Mouse (Mus musculus): Measurements from ENCODE around the gene Mrgbp.

Mrgbp gene

DNA sequence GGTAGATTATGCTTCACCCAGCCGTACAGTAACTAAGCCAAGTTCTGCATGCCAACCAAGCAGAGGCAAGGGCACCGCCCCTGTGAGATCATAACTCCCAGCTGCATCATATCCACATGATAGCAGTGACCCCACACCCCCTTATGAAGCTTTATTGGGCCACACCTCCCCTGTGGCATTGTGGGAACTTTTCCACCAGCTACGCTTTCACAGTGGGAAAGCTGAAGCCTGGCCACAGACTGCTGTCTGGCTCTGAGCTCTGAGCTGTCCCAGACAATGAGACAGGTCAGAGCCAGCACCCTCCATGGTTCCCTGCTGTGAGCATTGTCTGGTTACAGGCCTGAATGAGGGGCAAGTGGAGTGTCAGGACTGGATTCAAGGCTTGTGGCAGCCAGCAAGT lies at the start of gene Mrgbp:
Mrgbp (plus strand) TSS at position 303 of the 400 bp plus-strand sequence.
- peak; percentile 94 for DNase-seq

- no peak for DNase-seq
Measured at GRCm38 (mm10) chr2:180531671-180532385, 49.3 kb upstream of the Mrgbp start.

DNA sequence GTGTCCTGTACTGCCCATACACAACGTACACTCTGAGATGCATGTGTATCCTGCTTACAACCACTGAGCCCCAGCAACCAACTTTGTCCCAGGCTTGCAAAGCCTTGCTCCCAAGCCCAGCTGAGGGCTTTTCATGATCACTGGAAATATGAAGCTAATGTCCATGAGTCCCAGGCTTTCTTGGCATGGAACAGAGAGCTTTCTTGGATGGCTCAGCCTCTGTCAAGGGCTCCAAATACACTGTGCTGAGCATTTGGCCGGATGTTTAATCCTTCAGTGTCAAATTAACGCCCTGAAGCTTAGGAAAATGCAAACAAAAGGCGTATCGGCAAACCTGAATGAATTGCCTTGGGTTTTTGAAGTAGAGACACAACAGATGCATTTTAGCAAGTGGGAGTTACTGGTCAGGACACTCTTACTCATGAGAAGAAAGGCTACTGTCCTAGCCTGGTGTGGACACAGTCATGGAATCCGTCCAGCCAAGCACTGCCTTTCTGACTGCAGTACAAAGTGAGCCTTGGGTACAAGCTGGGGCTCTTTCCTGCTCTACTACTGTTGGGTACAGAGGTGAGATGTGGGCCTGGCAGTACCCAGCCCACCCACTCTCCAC lies 48.6 kb upstream of the Mrgbp start:
- DNase-seq: peak; percentile 83

GRCm38 (mm10) chr2:180533237-180533636 lies 47.9 kb upstream of the Mrgbp start:
- DNase-seq: no peak

- peak; percentile 82 for DNase-seq
Measured at GRCm38 (mm10) chr2:180543675-180544074, 37.4 kb upstream of the Mrgbp start.

- DNase-seq: no peak
Measured at GRCm38 (mm10) chr2:180545046-180545445, 36.1 kb upstream of the Mrgbp start.

GRCm38 (mm10) chr2:180547384-180548106 lies 33.6 kb upstream of the Mrgbp start:
- DNase-seq: no peak

- no peak for DNase-seq
Measured at GRCm38 (mm10) chr2:180552340-180552739, 28.8 kb upstream of the Mrgbp start.

- no peak for DNase-seq
Measured at GRCm38 (mm10) chr2:180555219-180555618, 25.9 kb upstream of the Mrgbp start.

DNA sequence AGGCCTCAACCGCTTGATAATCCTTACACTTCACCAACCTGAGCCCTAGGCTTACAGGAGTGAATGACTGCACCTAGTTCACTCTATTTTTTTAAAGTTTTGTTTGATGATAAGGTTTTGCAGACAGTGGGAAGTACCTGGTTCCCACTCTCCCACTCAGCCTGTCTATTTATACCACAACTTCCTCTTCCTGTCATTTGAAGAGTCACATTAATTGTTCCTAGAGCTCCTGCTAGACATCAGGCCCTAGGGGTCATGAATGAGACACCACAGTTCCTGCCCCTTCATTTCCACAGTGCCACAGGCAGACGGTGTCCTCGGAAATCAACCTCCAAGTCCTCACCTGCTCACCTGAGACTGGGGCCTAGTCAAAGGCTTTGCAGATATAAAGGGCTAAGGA lies 24.6 kb upstream of the Mrgbp start:
- DNase-seq: no peak

- no peak for DNase-seq
Measured at GRCm38 (mm10) chr2:180560245-180560644, 20.9 kb upstream of the Mrgbp start.

- no peak for DNase-seq
Measured at GRCm38 (mm10) chr2:180562146-180562545, 19.0 kb upstream of the Mrgbp start.

GRCm38 (mm10) chr2:180563296-180563695 lies 17.8 kb upstream of the Mrgbp start:
- DNase-seq: peak; percentile 76

- no peak for DNase-seq
Measured at GRCm38 (mm10) chr2:180563841-180564240, 17.3 kb upstream of the Mrgbp start.

- peak; percentile 83 for DNase-seq
Measured at GRCm38 (mm10) chr2:180566240-180566913, 14.7 kb upstream of the Mrgbp start.

GRCm38 (mm10) chr2:180569028-180569643 lies 12.0 kb upstream of the Mrgbp start:
- DNase-seq: peak; percentile 98

GRCm38 (mm10) chr2:180576482-180576881 lies 4.6 kb upstream of the Mrgbp start:
- no peak for DNase-seq

DNA sequence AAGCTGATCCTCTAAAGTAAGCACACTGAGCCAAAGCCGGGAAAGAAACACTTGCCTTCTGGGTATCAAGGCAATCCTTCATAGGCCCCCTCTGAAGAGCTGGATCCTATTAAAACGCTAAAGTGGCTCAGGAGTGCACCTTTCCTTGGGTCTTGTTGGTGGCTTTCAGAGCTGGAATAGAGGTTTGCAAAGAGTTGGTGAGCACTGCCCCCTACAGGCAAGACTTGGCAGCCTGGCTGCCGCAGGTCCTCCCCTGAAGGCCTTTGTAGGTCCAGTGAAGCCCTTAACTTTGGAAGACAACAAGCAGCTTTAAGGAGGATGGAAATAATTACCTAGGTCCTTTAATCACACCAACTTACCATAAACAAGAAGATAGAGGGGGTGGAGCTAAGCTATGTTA lies 2.4 kb upstream of the Mrgbp start:
- no peak for DNase-seq

GRCm38 (mm10) chr2:180582481-180583153 lies 1.5 kb downstream of the Mrgbp start:
- peak; percentile 99 for DNase-seq

DNA sequence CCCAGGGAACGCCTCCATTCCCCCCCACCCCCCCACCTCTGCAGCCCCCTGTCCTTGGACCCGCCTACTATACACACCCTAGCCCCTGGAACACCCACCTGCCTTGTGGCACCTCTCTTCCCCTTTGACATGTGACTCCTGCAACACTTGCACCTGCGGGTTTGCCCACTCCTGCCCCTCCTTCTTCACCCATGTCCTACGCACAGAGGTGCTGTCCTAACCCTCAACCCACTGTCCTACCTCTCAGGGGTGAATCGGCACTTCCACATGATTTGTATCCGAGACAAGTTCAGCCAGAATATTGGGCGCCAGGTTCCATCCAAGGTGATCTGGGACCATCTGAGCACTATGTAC lies 2.0 kb downstream of the Mrgbp start:
- DNase-seq: peak; percentile 94

DNA sequence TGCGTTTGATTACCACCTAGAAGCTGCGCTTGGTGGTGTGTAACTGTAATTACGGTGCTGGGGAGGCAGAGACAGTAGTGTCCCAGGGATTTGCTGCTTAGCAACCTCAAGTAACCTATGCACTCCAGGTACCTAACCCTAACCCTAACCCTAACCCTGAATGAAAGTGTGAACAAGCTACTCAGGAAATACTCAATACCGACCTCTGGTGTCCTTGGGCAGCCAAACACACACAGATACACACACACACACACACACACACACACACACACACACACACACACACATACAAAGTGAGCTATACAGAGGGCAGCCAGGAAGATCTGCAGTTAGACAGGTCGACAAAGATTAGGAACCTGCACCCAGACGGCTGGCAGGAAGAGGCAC lies 7.6 kb downstream of the Mrgbp start:
- no peak for DNase-seq

DNA sequence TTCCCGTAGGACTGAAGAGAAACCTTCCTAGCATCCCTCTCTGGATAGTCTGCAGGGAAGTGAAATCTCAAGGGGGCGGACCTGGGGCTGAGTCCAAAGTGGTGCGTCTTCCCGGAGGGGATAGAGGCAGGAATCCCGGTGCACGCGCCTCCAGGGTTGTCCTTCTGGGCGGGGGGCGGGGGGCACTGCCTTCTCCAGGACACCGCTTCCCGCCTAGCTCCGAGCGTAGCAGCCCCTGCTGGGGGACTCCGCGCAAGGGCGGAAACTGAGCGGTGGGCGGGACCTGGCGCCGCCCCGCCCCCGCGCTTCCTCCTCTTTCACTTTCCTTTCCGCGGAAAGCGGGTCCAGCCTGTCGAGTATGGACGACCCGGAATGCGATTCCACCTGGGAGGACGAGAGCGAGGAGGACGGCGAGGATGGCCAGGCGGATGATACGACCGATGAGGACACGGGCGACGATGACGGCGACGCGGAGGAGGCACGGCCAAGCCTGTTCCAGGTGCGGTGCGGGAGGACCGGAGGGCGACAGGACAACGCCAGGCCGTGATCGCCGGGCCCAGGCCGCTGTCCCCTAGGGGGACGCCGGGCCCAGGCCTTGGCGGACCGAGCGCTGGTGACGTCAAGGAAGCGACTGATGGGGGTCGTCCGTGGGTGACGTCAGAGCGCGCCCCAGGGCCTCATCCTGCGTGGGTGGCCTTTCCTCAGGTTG lies 8.2 kb downstream of the Mrgbp start, which contains the start of gene Ogfr:
Ogfr (plus strand) TSS at position 123 of the 709 bp plus-strand sequence.
- DNase-seq: peak; percentile 99

All from heart, adult 11 months (tissue).